Mouse (Mus musculus): ENCODE results near the gene Fbln2.

DNA sequence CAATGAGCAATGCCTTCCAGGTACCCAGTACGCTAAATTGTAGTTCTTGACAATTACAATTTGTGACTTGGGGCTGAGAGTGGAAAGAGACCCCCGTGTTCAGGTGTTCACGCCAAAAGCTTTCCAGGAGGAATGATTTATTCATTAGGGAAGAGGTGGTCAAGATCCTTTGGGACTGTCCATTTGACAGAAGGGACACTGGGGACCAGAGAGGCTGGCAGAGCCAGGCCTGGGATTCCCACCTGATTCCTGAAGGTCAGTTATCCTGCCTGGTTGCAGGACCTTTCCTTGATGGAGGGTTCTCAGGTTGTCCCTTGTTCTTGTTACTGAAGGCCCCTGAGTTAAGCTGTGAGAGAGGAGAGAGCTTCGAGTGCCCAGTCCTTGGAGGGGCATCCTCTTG, 74.9 kb downstream of the Fbln2 start:
- TF ChIP-seq GATA1 (IDR thresholded peaks at IDR 0.05; ENCODE audit: borderline replicate concordance, low read length) (no peak), FLI1 (IDR thresholded peaks at IDR 0.05; ENCODE audit: low read length) (no peak)
